Mouse (Mus musculus) megakaryocyte, embryonic 14.5 days (primary cell): Measurements from ENCODE around the gene Chmp2a. TPM values are rescaled to one million over a fixed set of nuclear protein-coding genes. Genes with fewer than 3 reads are reported as not detected.

ENCODE experiments used
- H3K27me3 ChIP-seq: replicated peaks from 2 replicates; pipeline ENCODE3; 2012; ENCODE audit warnings: inconsistent platforms
- H3K36me3 ChIP-seq: replicated peaks from 2 replicates; pipeline ENCODE3; 2012; ENCODE audit warnings: low read length, inconsistent platforms, mixed read lengths
- H3K4me1 ChIP-seq: 2 replicates; pipeline ENCODE4 v1.6.1; 2012; ENCODE audit warnings: inconsistent platforms
- H3K4me3 ChIP-seq: replicated peaks from 2 replicates; pipeline ENCODE3; 2012; ENCODE audit warnings: moderate library complexity, mild to moderate bottlenecking, inconsistent platforms
- H3K9me3 ChIP-seq: 2 replicates; pipeline ENCODE4 v1.6.1; 2012; ENCODE audit warnings: inconsistent platforms
- FLI1 ChIP-seq: IDR thresholded peaks from 2 replicates; pipeline ENCODE4 v1.6.1; 2012; ENCODE audit warnings: low read length, inconsistent platforms, mixed read lengths
- GATA1 ChIP-seq: IDR thresholded peaks from 3 replicates; pipeline ENCODE4 v1.6.1; 2012; ENCODE audit warnings: mixed read lengths, low read length, inconsistent platforms, borderline replicate concordance
- polyA plus RNA-seq: library from polyadenylated mRNA; stranded (reverse); fragments of >175 nt; gene quantifications from 2 replicates; pipeline ENCODE4 v1.2.3, GENCODE M21; 2012; ENCODE audit warnings: low replicate concordance; ENCODE audit not compliant: insufficient read depth

The Chmp2a gene
- polyA plus RNA-seq, 1 experiment: 592 TPM

- peaks cover 32% of the 10 kb centered on the region for H3K27me3 ChIP-seq
- peaks cover 49% of the 10 kb centered on the region for H3K4me1 ChIP-seq
- peaks cover 9% of the 10 kb centered on the region for H3K36me3 ChIP-seq
- peaks cover 20% of the 10 kb centered on the region for H3K9me3 ChIP-seq
- TF ChIP-seq FLI1 (no peak), GATA1 (no peak)
- no peak overlapping the region for H3K4me3 ChIP-seq
These were observed 11.5 kb upstream of the Chmp2a start for GRCm38 (mm10) chr7:13046084-13046483.

GRCm38 (mm10) chr7:13044254-13044625, 9.6 kb upstream of the Chmp2a start:
- no peak for TF ChIP-seq FLI1
- TF ChIP-seq GATA1: no peak
- Histone ChIP-seq H3K36me3 (peaks cover 15% of the 10 kb centered on the region), H3K4me1 (peaks cover 68% of the 10 kb centered on the region), H3K4me3 (peak overlapping the region; percentile 90), H3K27me3 (peaks cover 29% of the 10 kb centered on the region), H3K9me3 (peaks cover 20% of the 10 kb centered on the region)

- peaks cover 15% of the 10 kb centered on the region for H3K36me3 ChIP-seq
- H3K27me3 ChIP-seq: peaks cover 29% of the 10 kb centered on the region
- peaks cover 73% of the 10 kb centered on the region for H3K4me1 ChIP-seq
- no peak for TF ChIP-seq GATA1
- TF ChIP-seq FLI1: no peak
- H3K9me3 ChIP-seq: peaks cover 20% of the 10 kb centered on the region
- H3K4me3 ChIP-seq: peak overlapping the region; percentile 90
These were observed 9.0 kb upstream of the Chmp2a start for GRCm38 (mm10) chr7:13043445-13044253.

- Histone ChIP-seq H3K36me3 (peaks cover 15% of the 10 kb centered on the region), H3K4me3 (peak overlapping the region; percentile 90), H3K9me3 (peaks cover 20% of the 10 kb centered on the region), H3K4me1 (peaks cover 76% of the 10 kb centered on the region), H3K27me3 (peaks cover 29% of the 10 kb centered on the region)
- TF ChIP-seq FLI1 (no peak), GATA1 (no peak)
These were observed 8.5 kb upstream of the Chmp2a start for GRCm38 (mm10) chr7:13043120-13043444.

- Histone ChIP-seq H3K4me1 (peaks cover 76% of the 10 kb centered on the region), H3K27me3 (peaks cover 29% of the 10 kb centered on the region), H3K36me3 (peaks cover 15% of the 10 kb centered on the region), H3K9me3 (peaks cover 20% of the 10 kb centered on the region), H3K4me3 (no peak overlapping the region)
- TF ChIP-seq GATA1 (no peak), FLI1 (no peak)
These were observed 7.9 kb upstream of the Chmp2a start for GRCm38 (mm10) chr7:13042511-13042910.

- peaks cover 82% of the 10 kb centered on the region for H3K4me1 ChIP-seq
- H3K9me3 ChIP-seq: peaks cover 20% of the 10 kb centered on the region
- H3K36me3 ChIP-seq: peaks cover 19% of the 10 kb centered on the region
- H3K4me3 ChIP-seq: no peak overlapping the region
- TF ChIP-seq FLI1 (no peak), GATA1 (no peak)
- peaks cover 29% of the 10 kb centered on the region for H3K27me3 ChIP-seq
These were observed 6.6 kb upstream of the Chmp2a start for GRCm38 (mm10) chr7:13041256-13041655.

- no peak for TF ChIP-seq GATA1
- no peak for TF ChIP-seq FLI1
- peaks cover 35% of the 10 kb centered on the region for H3K36me3 ChIP-seq
- peaks cover 20% of the 10 kb centered on the region for H3K27me3 ChIP-seq
- H3K4me3 ChIP-seq: peak overlapping the region; percentile 98
- peaks cover 16% of the 10 kb centered on the region for H3K9me3 ChIP-seq
- peaks cover 84% of the 10 kb centered on the region for H3K4me1 ChIP-seq
These were observed 4.6 kb upstream of the Chmp2a start for GRCm38 (mm10) chr7:13039181-13039580.

GRCm38 (mm10) chr7:13038621-13039169, 4.1 kb upstream of the Chmp2a start:
- H3K4me3 ChIP-seq: peak overlapping the region; percentile 98
- H3K27me3 ChIP-seq: peaks cover 15% of the 10 kb centered on the region
- peaks cover 84% of the 10 kb centered on the region for H3K4me1 ChIP-seq
- peaks cover 37% of the 10 kb centered on the region for H3K36me3 ChIP-seq
- no peak for TF ChIP-seq GATA1
- H3K9me3 ChIP-seq: peaks cover 11% of the 10 kb centered on the region

- H3K4me1 ChIP-seq: peaks cover 84% of the 10 kb centered on the region
- H3K27me3 ChIP-seq: peaks cover 8% of the 10 kb centered on the region
These were observed 3.4 kb upstream of the Chmp2a start, which contains the start of gene Ube2m for GRCm38 (mm10) chr7:13037901-13038555. TSS of gene Ube2m (minus strand) at chr7:13038275.

GRCm38 (mm10) chr7:13037366-13037765, 2.8 kb upstream of the Chmp2a start:
- peak overlapping the region; percentile 98 for H3K4me3 ChIP-seq
- no peaks in the 10 kb centered on the region for H3K9me3 ChIP-seq
- peaks cover 84% of the 10 kb centered on the region for H3K4me1 ChIP-seq
- H3K36me3 ChIP-seq: peaks cover 41% of the 10 kb centered on the region
- peaks cover 2% of the 10 kb centered on the region for H3K27me3 ChIP-seq
- TF ChIP-seq FLI1 (no peak), GATA1 (no peak)

More at GRCm38 (mm10) chr7:13037901-13038555, 3.4 kb upstream of the Chmp2a start, which contains the start of gene Ube2m:
- Histone ChIP-seq H3K36me3 (peaks cover 38% of the 10 kb centered on the region), H3K9me3 (peaks cover 5% of the 10 kb centered on the region), H3K4me3 (peak within 1 kb of the TSS; percentile 98)
- no peak for TF ChIP-seq GATA1
- no peak for TF ChIP-seq FLI1
